Mouse (Mus musculus) common myeloid progenitor, adult 5-6 weeks (primary cell): ENCODE measurements around the gene Cdk9. TPM values are rescaled to one million over a fixed set of nuclear protein-coding genes. Genes with fewer than 3 reads are reported as not detected.

Experiments
- ATAC-seq: replicated peaks from 2 replicates; pipeline ENCODE4 v1.8.0; 2016; ENCODE audit warnings: low read depth, mild to moderate bottlenecking, moderate TSS enrichment, inconsistent platforms; ENCODE audit not compliant: poor library complexity, severe bottlenecking
- total RNA-seq: library from RNA; stranded (forward); fragments of 200-1000, 187-1606 nt; gene quantifications from 2 replicates; pipeline ENCODE4 v1.2.3, GENCODE M21; 2017

The Cdk9 gene
- total RNA-seq, 1 experiment from 2014 or later = 61.3 TPM

DNA sequence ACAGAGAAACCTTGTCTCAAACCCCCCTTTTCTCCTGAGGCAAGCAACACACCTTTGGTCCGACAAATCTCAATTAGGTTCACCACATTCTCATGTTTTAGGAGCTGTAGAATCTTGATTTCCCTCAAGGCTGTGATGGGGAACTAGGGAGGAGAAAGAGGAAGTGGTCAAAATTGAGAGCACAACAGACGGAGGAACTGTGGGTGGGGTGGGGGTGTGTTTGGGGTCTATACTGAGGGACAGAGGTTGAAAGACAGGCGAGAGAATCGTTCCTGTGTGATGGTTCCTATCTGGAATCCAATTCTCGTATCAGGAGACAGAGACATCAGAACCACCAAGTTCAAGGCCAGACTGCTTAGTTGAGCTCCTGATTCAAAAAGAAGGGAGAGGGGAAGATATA lies 2.5 kb downstream of the Cdk9 start:
- 0 out of 2 replicates have a peak, but pooled peaks have one; percentile 11 for ATAC-seq

DNA sequence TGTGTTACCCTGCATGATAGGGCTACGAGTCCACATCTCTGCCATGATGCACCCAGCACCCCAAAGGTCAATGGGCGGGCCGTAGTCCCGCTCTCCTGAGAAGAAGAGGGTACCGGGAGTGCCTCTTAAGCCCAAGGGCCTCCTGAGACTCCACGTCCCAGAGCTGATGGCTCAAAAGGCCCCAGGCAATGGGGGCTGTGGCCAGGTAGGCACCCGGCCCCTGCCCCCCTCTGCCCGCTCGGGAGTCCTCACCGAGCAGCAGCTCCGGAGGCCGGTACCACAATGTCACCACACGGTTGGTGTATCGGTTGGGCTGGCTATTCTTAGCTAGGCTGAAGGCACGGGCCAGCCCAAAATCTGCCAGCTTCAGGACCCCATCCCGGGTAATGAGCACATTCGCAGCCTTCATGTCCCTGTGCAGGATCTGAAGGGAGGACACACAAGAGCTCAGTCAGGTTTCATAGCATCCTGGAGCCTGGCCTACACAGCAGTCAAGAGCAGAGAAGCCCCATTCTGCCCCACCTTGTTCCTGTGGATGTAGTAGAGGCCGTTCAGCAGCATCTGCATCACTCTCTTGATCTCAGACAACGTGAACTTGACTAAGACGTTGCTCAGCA lies 3.2 kb downstream of the Cdk9 start:
- ATAC-seq = no peak

- ATAC-seq = peak; percentile 27
Measured at GRCm38 (mm10) chr2:32708643-32709042, 4.2 kb downstream of the Cdk9 start.

DNA sequence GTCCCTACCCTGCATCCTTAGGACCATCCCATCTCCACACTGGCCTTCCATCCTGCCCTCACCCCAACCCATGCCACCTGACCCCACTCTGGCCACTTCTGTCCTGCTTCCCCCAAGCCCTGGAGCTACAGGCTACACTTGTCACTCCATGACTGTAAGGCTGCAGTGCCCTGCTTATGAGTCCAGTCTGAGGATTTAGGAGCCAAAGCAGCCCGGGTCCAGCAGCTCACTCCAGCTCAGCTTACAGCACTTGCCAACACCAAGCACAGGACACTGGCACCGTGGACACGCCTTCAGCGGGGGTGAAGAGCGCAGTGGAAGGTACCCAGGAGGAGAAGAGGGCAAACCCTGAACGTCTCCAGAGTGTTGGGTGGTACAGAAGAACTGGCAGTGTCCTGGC lies 5.9 kb downstream of the Cdk9 start:
- ATAC-seq = no peak

- no peak for ATAC-seq
Measured at GRCm38 (mm10) chr2:32705018-32705417, 7.9 kb downstream of the Cdk9 start.

DNA sequence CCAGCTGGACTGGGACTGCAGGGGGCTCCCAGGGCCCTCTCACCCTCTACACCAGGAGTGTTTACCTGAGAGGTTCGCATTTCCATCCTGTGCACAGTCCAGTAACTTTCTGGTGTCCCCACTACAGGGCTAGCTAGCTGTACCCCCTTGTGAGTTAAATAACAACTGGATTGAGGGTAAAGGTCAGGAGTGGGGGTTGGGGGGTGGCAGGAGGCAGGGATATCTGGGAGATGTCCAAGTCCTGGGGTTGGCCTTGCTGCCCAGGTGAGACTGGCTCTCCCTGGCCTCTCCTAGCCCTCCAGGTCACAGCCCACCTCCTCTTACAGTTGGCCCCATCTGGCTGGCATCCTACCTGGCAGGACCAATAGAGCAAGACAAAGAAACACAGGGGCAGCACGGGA lies 8.9 kb downstream of the Cdk9 start, which contains the start of gene Fpgs:
Fpgs (minus strand) TSS at position 125 of the 401 bp plus-strand sequence.
- ATAC-seq = no peak

DNA sequence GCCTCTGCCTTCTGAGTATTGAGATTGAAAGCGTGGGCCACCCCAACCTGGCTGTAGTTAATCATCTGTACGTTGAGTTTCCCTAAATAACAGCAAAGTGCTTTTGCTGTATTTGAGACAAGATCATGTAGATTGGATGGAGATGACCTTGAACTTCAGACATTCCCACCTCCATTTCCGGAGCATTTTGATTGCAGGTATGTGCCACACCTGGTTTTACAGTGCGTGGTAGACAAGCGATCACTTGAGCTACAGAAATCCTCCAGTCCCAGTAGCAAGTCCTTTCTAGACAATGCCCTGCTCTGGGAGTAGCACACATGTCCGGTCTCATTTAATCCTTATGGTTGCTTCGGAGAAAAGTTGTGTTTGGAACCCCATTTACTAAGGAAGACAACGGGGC lies 9.8 kb downstream of the Cdk9 start:
- no peak for ATAC-seq

- ATAC-seq = no peak
Measured at GRCm38 (mm10) chr2:32700966-32701743, 11.7 kb downstream of the Cdk9 start.

DNA sequence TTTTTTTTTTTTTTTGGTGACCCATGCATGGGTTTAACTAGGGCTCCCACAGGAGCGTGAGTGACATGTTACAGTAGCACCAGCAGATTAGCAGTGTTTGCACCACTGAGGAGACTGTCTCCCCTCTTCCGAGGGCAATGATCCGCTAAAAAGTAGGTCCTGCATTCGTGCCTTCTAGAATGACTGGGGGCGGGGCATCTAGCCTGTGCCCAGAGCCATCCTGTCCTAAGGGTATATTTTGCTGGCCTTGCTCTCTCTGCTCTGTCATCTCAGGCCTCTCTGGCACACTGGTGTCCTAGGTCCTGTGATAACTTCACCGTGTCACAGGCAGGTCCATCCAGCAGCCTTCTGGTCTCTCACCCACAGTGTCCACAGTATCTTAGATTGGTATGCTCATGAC lies 13.2 kb downstream of the Cdk9 start:
- no peak for ATAC-seq

DNA sequence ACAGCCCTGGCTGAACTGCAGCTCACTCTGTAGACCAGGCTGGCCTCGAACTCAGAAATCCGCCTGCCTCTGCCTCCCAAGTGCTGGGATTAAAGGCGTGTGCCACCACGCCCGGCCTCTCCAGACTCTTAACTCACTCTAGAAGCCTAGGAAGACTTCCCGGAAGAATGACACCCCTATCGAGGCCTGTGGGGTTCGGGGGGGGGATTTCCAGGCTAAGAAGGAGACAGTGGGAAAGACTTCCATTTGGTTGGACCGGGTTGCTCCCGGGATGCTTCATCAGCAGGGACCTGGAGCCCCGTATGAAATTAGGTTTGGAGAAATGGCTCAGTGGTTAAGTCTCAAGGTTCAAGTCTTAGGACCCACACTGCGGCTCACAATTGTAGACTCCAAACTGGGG lies 18.2 kb downstream of the Cdk9 start:
- ATAC-seq = no peak

GRCm38 (mm10) chr2:32693823-32694411 lies 19.0 kb downstream of the Cdk9 start:
- peak; percentile 95 for ATAC-seq

- ATAC-seq = no peak
Measured at GRCm38 (mm10) chr2:32693282-32693681, 19.6 kb downstream of the Cdk9 start.

GRCm38 (mm10) chr2:32692496-32692895 lies 20.4 kb downstream of the Cdk9 start:
- no peak for ATAC-seq

DNA sequence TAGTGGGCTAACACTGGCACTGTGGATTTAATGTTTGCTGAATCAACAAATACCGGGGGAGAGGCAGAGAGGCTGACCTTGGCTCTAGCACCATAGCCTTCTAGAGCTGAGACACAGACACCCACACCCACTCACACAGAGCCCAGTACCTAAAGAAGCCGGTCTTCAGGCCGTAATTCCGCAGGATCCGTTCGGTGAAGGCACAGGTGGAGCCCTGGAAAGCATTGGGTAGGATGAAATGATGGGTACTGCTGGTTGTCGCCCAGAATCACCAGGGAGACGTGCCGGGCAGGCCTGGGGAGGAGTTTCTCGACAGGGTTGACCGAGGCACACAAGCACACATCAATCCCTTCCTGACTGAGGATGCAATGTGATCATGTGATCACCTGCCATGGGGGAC lies 21.8 kb downstream of the Cdk9 start:
- no peak for ATAC-seq

DNA sequence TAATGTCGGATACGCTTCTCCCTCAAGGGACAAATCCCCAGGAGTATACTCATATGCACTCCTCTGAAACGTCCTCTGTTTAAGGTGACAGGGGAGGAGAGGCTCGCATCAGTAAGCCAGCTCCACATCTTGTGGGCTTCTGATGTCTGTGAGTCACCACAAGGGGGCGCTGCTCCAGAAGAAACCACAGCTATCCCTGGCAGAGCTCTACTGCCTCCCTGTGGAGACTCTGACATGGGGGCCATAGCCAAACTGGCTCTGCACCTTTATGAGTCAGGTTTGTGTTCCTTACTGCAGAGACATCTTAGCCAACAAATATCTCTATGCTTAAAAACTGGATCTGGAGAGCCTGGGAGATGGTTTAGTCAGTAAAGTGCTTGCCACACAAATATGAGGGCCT lies 23.5 kb downstream of the Cdk9 start:
- peak; percentile 70 for ATAC-seq

- ATAC-seq = no peak
Measured at GRCm38 (mm10) chr2:32687562-32687961, 25.3 kb downstream of the Cdk9 start.

- ATAC-seq = no peak
Measured at GRCm38 (mm10) chr2:32686640-32687039, 26.2 kb downstream of the Cdk9 start.

DNA sequence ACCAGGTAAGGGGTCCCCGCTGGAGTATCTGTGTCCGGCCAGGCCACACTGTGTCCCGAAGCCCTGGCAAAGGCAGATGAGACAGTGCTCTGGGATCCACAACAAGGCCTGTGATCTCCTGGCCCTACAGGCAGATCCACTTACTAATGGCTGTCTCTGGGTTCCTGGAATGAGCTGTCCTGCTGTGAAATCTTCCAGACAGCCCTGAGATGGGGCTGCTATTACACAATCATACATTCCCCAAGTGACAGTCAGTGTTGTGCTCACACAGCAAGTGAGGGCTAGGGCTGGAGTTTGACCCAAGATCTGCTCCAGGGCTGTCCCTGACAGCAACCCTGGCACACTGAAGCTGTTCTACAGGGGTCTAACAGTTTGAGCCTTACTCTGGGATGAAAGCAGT lies 27.1 kb downstream of the Cdk9 start:
- ATAC-seq = no peak

DNA sequence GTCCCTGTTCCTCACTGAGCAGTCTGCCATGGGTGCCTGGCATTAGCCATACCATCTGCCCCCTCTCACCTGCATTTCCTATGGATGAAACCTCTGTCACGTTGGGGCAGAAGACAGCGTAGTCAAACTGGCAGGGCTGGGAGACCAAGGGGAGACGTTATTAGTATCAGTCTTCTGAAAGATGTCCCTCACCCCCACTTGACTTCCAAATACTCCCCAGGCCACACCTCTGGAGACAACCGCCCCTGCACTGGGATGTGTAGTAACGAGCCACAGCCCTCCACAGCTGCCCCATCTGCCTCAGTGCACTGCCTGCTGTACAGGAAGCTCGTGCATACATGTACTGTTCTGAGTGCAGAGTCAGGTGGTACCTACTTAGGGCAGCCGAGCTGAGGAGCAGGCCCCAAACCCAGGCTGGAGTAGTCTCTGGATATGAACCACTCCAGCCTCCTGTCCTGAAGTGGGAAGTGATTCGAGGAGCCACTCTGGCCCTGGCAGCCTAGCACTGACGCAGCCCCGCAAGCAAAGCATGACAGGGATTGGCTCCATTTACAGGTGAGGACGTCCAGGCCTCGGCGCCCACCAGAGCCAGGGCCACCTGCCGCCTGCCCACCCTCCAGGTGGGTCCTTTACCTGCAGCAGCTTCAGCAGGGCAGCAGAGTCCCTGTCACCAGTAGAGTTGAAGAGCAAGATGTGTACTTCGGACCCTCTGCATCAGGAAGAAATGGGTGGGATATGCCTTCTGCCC lies 28.0 kb downstream of the Cdk9 start:
- ATAC-seq = no peak

DNA sequence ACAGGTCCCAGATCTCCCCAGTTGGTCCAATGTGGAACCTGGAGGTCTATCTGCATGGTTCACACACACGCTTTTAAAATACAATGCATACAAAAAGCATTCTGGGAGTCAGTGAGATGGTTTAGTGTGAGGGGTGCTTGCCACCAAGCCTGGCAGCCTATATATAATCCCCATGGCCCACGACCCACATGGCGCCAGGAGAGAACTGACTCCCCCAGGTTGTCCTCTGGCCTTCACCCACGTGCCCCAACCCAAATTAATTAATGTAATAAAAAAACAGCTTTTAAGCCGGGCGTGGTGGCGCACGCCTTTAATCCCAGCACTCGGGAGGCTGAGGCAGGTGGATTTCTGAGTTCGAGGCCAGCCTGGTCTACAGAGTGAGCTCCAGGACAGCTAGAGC lies 29.2 kb downstream of the Cdk9 start:
- no peak for ATAC-seq
